Mouse (Mus musculus): ENCODE results near the gene Eif4e3. TPM values are rescaled to one million over a fixed set of nuclear protein-coding genes. Genes with fewer than 3 reads are reported as not detected.

The Eif4e3 gene
- total RNA-seq, 2 experiments from 2014 or later, result 23.5 to 25.5 TPM

Other genes starting within 250 kb of the Eif4e3 start
- gene Foxp1, start 144.1 kb downstream of the Eif4e3 start, total RNA-seq (2021), result 10 to 100 TPM; 82.4 to 85.4 TPM
- gene Gm20696, start within 50 bp of the Eif4e3 start, total RNA-seq (2021), result 10 to 100 TPM in 1 of 2 experiments, 1 to 10 TPM in 1; 4.9 to 10.1 TPM
- 10 to 100 TPM; 61.0 to 64.1 TPM for gene Gpr27, start 25.9 kb upstream of the Eif4e3 start, total RNA-seq (2021)
- 1 to 10 TPM in 1 of 2 experiments, under 1 TPM in 1; 0.85 to 1.1 TPM for gene Prok2, start 59.6 kb upstream of the Eif4e3 start, total RNA-seq (2021)

All from layer of hippocampus, postnatal 36 days (tissue).